Mouse (Mus musculus) kidney, embryonic 14.5 days (tissue): ENCODE measurements around the gene Zc3h18. TPM values are rescaled to one million over a fixed set of nuclear protein-coding genes. Genes with fewer than 3 reads are reported as not detected.

Source experiments
- ATAC-seq: fragments of 200-750 bp; cut with Nextera tagmentation; 2 replicates; pipeline ENCODE4 v1.8.0; 2017; ENCODE audit warnings: moderate number of reproducible peaks, mild to moderate bottlenecking, moderate TSS enrichment, moderate library complexity; ENCODE audit not compliant: low FRiP score, low TSS enrichment
- H3K27ac ChIP-seq: fragments of 300-500 bp; sonication (generic); 2 replicates; pipeline ENCODE4 v1.5.1; 2014; ENCODE audit warnings: low read depth, mild to moderate bottlenecking, low read length, moderate library complexity, mixed read lengths
- H3K27me3 ChIP-seq: fragments of 300-500 bp; sonication (generic); 2 replicates; pipeline ENCODE4 v1.6.1; 2014; ENCODE audit warnings: mild to moderate bottlenecking, low read length; ENCODE audit not compliant: control insufficient read depth, insufficient read depth
- H3K36me3 ChIP-seq: fragments of 300-500 bp; sonication (generic); 2 replicates; pipeline ENCODE4 v1.6.1; 2014; ENCODE audit warnings: low read length, mixed read lengths; ENCODE audit not compliant: control insufficient read depth, insufficient read depth
- H3K4me1 ChIP-seq: fragments of 300-500 bp; sonication (generic); 2 replicates; pipeline ENCODE4 v1.6.1; 2014; ENCODE audit warnings: low read length, mixed read lengths; ENCODE audit not compliant: control insufficient read depth, insufficient read depth
- H3K4me2 ChIP-seq: fragments of 300-500 bp; sonication (generic); replicated peaks from 2 replicates; pipeline ENCODE4 v1.6.1; 2014; ENCODE audit warnings: low read depth, mild to moderate bottlenecking, low read length
- H3K4me3 ChIP-seq: fragments of 300-500 bp; sonication (generic); 2 replicates; pipeline ENCODE4 v1.5.1; 2014; ENCODE audit warnings: mild to moderate bottlenecking, low read length
- H3K9ac ChIP-seq: fragments of 300-500 bp; sonication (generic); 2 replicates; pipeline ENCODE4 v1.6.1; 2014; ENCODE audit warnings: low read depth, mild to moderate bottlenecking, low read length, moderate library complexity
- H3K9me3 ChIP-seq: fragments of 300-500 bp; sonication (generic); 2 replicates; pipeline ENCODE4 v1.6.1; 2016; ENCODE audit warnings: low read length; ENCODE audit not compliant: control insufficient read depth
- WGBS: fragments of 180-500 bp; shearing (Covaris S2); extraction: QIAGEN DNeasy Blood & Tissue Kit; methylation state at CpG from one replicate; pipeline ENCODE4 v1.1.7; 2014; 5-methylcytosine and 5-hydroxymethylcytosine counted together
- polyA plus RNA-seq: library from polyadenylated mRNA; unstranded; fragments of >200 nt; fragmentation: Nextera tagmentation; extraction: Ambion mirVana; gene quantifications from 2 replicates; pipeline ENCODE4 v1.2.1, GENCODE M21; 2014

Gene Zc3h18
- polyA plus RNA-seq, 1 experiment from 2014 or later: 43.8 TPM

- Histone ChIP-seq H3K27ac (no peak overlapping the region), H3K4me1 (no peaks in the 10 kb centered on the region), H3K9ac (no peak overlapping the region), H3K4me2 (no peak overlapping the region), H3K4me3 (no peak overlapping the region), H3K27me3 (no peaks in the 10 kb centered on the region), H3K36me3 (peaks cover 92% of the 10 kb centered on the region), H3K9me3 (no peaks in the 10 kb centered on the region)
- WGBS: 96% methylated on average over 9 of the region's 9 CpGs
- no peak for ATAC-seq
Measured at GRCm38 (mm10) chr8:122398186-122398585, 21.8 kb downstream of the Zc3h18 start.

GRCm38 (mm10) chr8:122405146-122405805 is 28.9 kb downstream of the Zc3h18 start:
- no peaks in the 10 kb centered on the region for H3K27me3 ChIP-seq
- ATAC-seq: no peak
- H3K4me1 ChIP-seq: no peaks in the 10 kb centered on the region
- H3K4me2 ChIP-seq: no peak overlapping the region
- H3K9me3 ChIP-seq: no peaks in the 10 kb centered on the region
- peaks cover 99% of the 10 kb centered on the region for H3K36me3 ChIP-seq
- no peak overlapping the region for H3K4me3 ChIP-seq
- no peak overlapping the region for H3K9ac ChIP-seq
- H3K27ac ChIP-seq: no peak overlapping the region
- WGBS: 89% methylated on average over 9 of the region's 9 CpGs

GRCm38 (mm10) chr8:122407678-122408077 is 31.3 kb downstream of the Zc3h18 start:
- no peak for ATAC-seq
- Histone ChIP-seq H3K9ac (no peak overlapping the region), H3K27me3 (no peaks in the 10 kb centered on the region), H3K36me3 (peaks cover 99% of the 10 kb centered on the region), H3K4me1 (no peaks in the 10 kb centered on the region), H3K27ac (no peak overlapping the region), H3K4me2 (no peak overlapping the region), H3K4me3 (no peak overlapping the region), H3K9me3 (no peaks in the 10 kb centered on the region)
- 98% methylated on average over 7 of the region's 7 CpGs for WGBS

- H3K4me2 ChIP-seq: no peak overlapping the region
- no peak overlapping the region for H3K4me3 ChIP-seq
- WGBS: 82% methylated on average over 9 of the region's 9 CpGs
- no peak overlapping the region for H3K27ac ChIP-seq
- peaks cover 98% of the 10 kb centered on the region for H3K36me3 ChIP-seq
- H3K9me3 ChIP-seq: no peaks in the 10 kb centered on the region
- no peaks in the 10 kb centered on the region for H3K4me1 ChIP-seq
- no peak overlapping the region for H3K9ac ChIP-seq
- H3K27me3 ChIP-seq: no peaks in the 10 kb centered on the region
- no peak for ATAC-seq
Measured at GRCm38 (mm10) chr8:122414311-122414710, 37.9 kb downstream of the Zc3h18 start.

GRCm38 (mm10) chr8:122415554-122415953 is 39.1 kb downstream of the Zc3h18 start:
- Histone ChIP-seq H3K27me3 (no peaks in the 10 kb centered on the region), H3K9me3 (no peaks in the 10 kb centered on the region), H3K4me3 (no peak overlapping the region), H3K9ac (no peak overlapping the region; the same call in 1 of the 2 replicates), H3K4me2 (no peak overlapping the region), H3K4me1 (no peaks in the 10 kb centered on the region), H3K27ac (no peak overlapping the region), H3K36me3 (peaks cover 85% of the 10 kb centered on the region)
- 93% methylated on average over 6 of the region's 6 CpGs for WGBS
- ATAC-seq: no peak

GRCm38 (mm10) chr8:122419881-122420555 is 43.6 kb downstream of the Zc3h18 start:
- Histone ChIP-seq H3K36me3 (peaks cover 40% of the 10 kb centered on the region), H3K27ac (no peak overlapping the region), H3K4me3 (no peak overlapping the region), H3K9me3 (no peaks in the 10 kb centered on the region), H3K4me2 (no peak overlapping the region), H3K4me1 (no peaks in the 10 kb centered on the region), H3K27me3 (no peaks in the 10 kb centered on the region), H3K9ac (no peak overlapping the region)
- no peak for ATAC-seq
- 65% methylated on average over 9 of the region's 9 CpGs for WGBS

GRCm38 (mm10) chr8:122421376-122422070 is 45.1 kb downstream of the Zc3h18 start, which contains the start of gene Il17c:
Gene Il17c, plus strand, starts transcription at chr8:122422020.
- Histone ChIP-seq H3K4me3 (no peak within 1 kb of the TSS), H3K4me1 (no peaks in the 10 kb centered on the region), H3K9me3 (no peaks in the 10 kb centered on the region), H3K36me3 (peaks cover 28% of the 10 kb centered on the region), H3K27me3 (no peaks in the 10 kb centered on the region), H3K27ac (no peak within 1 kb of the TSS), H3K9ac (no peak within 1 kb of the TSS), H3K4me2 (no peak within 1 kb of the TSS)
- 80% methylated on average over 14 of the region's 14 CpGs for WGBS
- no peak for ATAC-seq

GRCm38 (mm10) chr8:122423217-122423616 is 46.8 kb downstream of the Zc3h18 start:
- 86% methylated on average over 24 of the region's 24 CpGs for WGBS
- H3K27ac ChIP-seq: no peak overlapping the region
- no peaks in the 10 kb centered on the region for H3K9me3 ChIP-seq

GRCm38 (mm10) chr8:122423659-122424058 is 47.2 kb downstream of the Zc3h18 start:
- no peaks in the 10 kb centered on the region for H3K27me3 ChIP-seq
- no peaks in the 10 kb centered on the region for H3K4me1 ChIP-seq
- H3K36me3 ChIP-seq: peaks cover 8% of the 10 kb centered on the region
- H3K9ac ChIP-seq: no peak overlapping the region
- 47% methylated on average over 5 of the region's 5 CpGs for WGBS
- H3K4me3 ChIP-seq: no peak overlapping the region
- no peak overlapping the region for H3K4me2 ChIP-seq
- no peak overlapping the region for H3K27ac ChIP-seq
- ATAC-seq: 0 out of 2 replicates have a peak, but pooled peaks have one; percentile 21
- H3K9me3 ChIP-seq: no peaks in the 10 kb centered on the region

More at GRCm38 (mm10) chr8:122423217-122423616, 46.8 kb downstream of the Zc3h18 start:
- Histone ChIP-seq H3K4me2 (no peak overlapping the region), H3K4me3 (no peak overlapping the region), H3K36me3 (peaks cover 12% of the 10 kb centered on the region), H3K4me1 (no peaks in the 10 kb centered on the region), H3K27me3 (no peaks in the 10 kb centered on the region), H3K9ac (no peak overlapping the region)
- no peak for ATAC-seq
